Mouse (Mus musculus): ENCODE data around the gene Iqschfp.

The Iqschfp gene

GRCm38 (mm10) chr3:67892026-67892705 lies at the start of gene Iqschfp, which contains the start of gene Iqcj:
Iqschfp (plus strand) TSS chr3:67892232.
Iqcj (plus strand) TSS chr3:67892220.
- DNase-seq, result no peak

- DNase-seq, result no peak
Measured at GRCm38 (mm10) chr3:67852397-67852796, 39.6 kb upstream of the Iqschfp start.

GRCm38 (mm10) chr3:67861524-67861923 lies 30.5 kb upstream of the Iqschfp start:
- DNase-seq, result no peak

GRCm38 (mm10) chr3:67867420-67868065 lies 24.5 kb upstream of the Iqschfp start:
- no peak for DNase-seq

- DNase-seq, result no peak
Measured at GRCm38 (mm10) chr3:67869424-67869823, 22.6 kb upstream of the Iqschfp start.

- DNase-seq, result no peak
Measured at GRCm38 (mm10) chr3:67877253-67877652, 14.8 kb upstream of the Iqschfp start.

GRCm38 (mm10) chr3:67884335-67884734 lies 7.7 kb upstream of the Iqschfp start:
- no peak for DNase-seq

GRCm38 (mm10) chr3:67886176-67886575 lies 5.9 kb upstream of the Iqschfp start:
- no peak for DNase-seq

GRCm38 (mm10) chr3:67887251-67887650 lies 4.8 kb upstream of the Iqschfp start:
- DNase-seq, result no peak

- DNase-seq, result no peak
Measured at GRCm38 (mm10) chr3:67892768-67893167, 736 bp downstream of the Iqschfp start.

GRCm38 (mm10) chr3:67902517-67902916 lies 10.5 kb downstream of the Iqschfp start:
- no peak for DNase-seq

- no peak for DNase-seq
Measured at GRCm38 (mm10) chr3:67908586-67908985, 16.6 kb downstream of the Iqschfp start.

- no peak for DNase-seq
Measured at GRCm38 (mm10) chr3:67918098-67918497, 26.1 kb downstream of the Iqschfp start.

- DNase-seq, result no peak
Measured at GRCm38 (mm10) chr3:67918634-67919259, 26.7 kb downstream of the Iqschfp start.

GRCm38 (mm10) chr3:67923095-67923494 lies 31.1 kb downstream of the Iqschfp start:
- DNase-seq, result no peak

- DNase-seq, result no peak
Measured at GRCm38 (mm10) chr3:67925453-67925852, 33.4 kb downstream of the Iqschfp start.

- no peak for DNase-seq
Measured at GRCm38 (mm10) chr3:67930424-67931133, 38.5 kb downstream of the Iqschfp start.

- DNase-seq, result no peak
Measured at GRCm38 (mm10) chr3:67931181-67931580, 39.1 kb downstream of the Iqschfp start.

- DNase-seq, result no peak
Measured at GRCm38 (mm10) chr3:67931914-67932313, 39.9 kb downstream of the Iqschfp start.

- DNase-seq, result no peak
Measured at GRCm38 (mm10) chr3:67935829-67936228, 43.8 kb downstream of the Iqschfp start.

- no peak for DNase-seq
Measured at GRCm38 (mm10) chr3:67947000-67947399, 55.0 kb downstream of the Iqschfp start.

- DNase-seq, result no peak
Measured at GRCm38 (mm10) chr3:67952517-67952940, 60.5 kb downstream of the Iqschfp start.

GRCm38 (mm10) chr3:67954459-67955065 lies 62.5 kb downstream of the Iqschfp start:
- no peak for DNase-seq

Measured in kidney, adult 18-20 months (tissue).